Mouse (Mus musculus) midbrain, postnatal 0 days (tissue): Measurements from ENCODE around the gene Bco2. TPM values are rescaled to one million over a fixed set of nuclear protein-coding genes. Genes with fewer than 3 reads are reported as not detected.
A peak's percentile ranks its signal among the peaks of the same experiment; 100 is the strongest.

ENCODE experiments used
- ATAC-seq: fragments of 200-750 bp; cut with Nextera tagmentation; 2 replicates; pipeline ENCODE4 v1.8.0; 2017; ENCODE audit warnings: moderate number of reproducible peaks, mild to moderate bottlenecking, moderate TSS enrichment, moderate library complexity; ENCODE audit not compliant: low FRiP score
- DNase-seq: peaks from one replicate; pipeline ENCODE4 v3.0.0-alpha.2; 2015; ENCODE audit warnings: low spot score
- H3K27ac ChIP-seq: fragments of 300-500 bp; sonication (generic); 2 replicates; pipeline ENCODE4 v1.5.1; 2014; ENCODE audit warnings: low read depth, mild to moderate bottlenecking, low read length, mixed read lengths
- H3K27me3 ChIP-seq: fragments of 300-500 bp; sonication (generic); 2 replicates; pipeline ENCODE4 v1.6.1; 2014; ENCODE audit warnings: low read length, control low read depth, mixed read lengths; ENCODE audit not compliant: insufficient read depth
- H3K36me3 ChIP-seq: fragments of 300-500 bp; sonication (generic); 2 replicates; pipeline ENCODE4 v1.6.1; 2014; ENCODE audit warnings: low read length, control low read depth, mixed read lengths; ENCODE audit not compliant: insufficient read depth
- H3K4me1 ChIP-seq: fragments of 300-500 bp; sonication (generic); 2 replicates; pipeline ENCODE4 v1.6.1; 2014; ENCODE audit warnings: mild to moderate bottlenecking, control low read depth, antibody characterized with exemption, low read length, mixed read lengths; ENCODE audit not compliant: insufficient read depth
- H3K4me2 ChIP-seq: fragments of 300-500 bp; sonication (generic); 2 replicates; pipeline ENCODE4 v1.6.1; 2014; ENCODE audit warnings: low read depth, mild to moderate bottlenecking, low read length, mixed read lengths; ENCODE audit not compliant: poor library complexity, severe bottlenecking
- H3K4me3 ChIP-seq: fragments of 300-500 bp; sonication (generic); 2 replicates; pipeline ENCODE4 v1.5.1; 2014; ENCODE audit warnings: low read depth, mild to moderate bottlenecking, low read length, moderate library complexity
- H3K9ac ChIP-seq: fragments of 300-500 bp; sonication (generic); replicated peaks from 2 replicates; pipeline ENCODE4 v1.6.1; 2014; ENCODE audit warnings: mild to moderate bottlenecking, low read length, moderate library complexity, mixed read lengths; ENCODE audit not compliant: poor library complexity, severe bottlenecking
- H3K9me3 ChIP-seq: fragments of 300-500 bp; sonication (generic); 2 replicates; pipeline ENCODE4 v1.6.1; 2016; ENCODE audit warnings: low read length, control low read depth
- CTCF ChIP-seq: IDR thresholded peaks from 2 replicates; pipeline ENCODE4 v1.5.1; 2016; ENCODE audit warnings: antibody characterized with exemption, mild to moderate bottlenecking
- WGBS: fragments of 180-500 bp; shearing (Covaris S2); extraction: QIAGEN DNeasy Blood & Tissue Kit; methylation state at CpG from one replicate; pipeline ENCODE4 v1.1.7; 2014; 5-methylcytosine and 5-hydroxymethylcytosine counted together
- polyA plus RNA-seq: library from polyadenylated mRNA; unstranded; fragments of >200 nt; fragmentation: Nextera tagmentation; extraction: Ambion mirVana; gene quantifications from 2 replicates; pipeline ENCODE4 v1.2.1, GENCODE M21; 2015
- total RNA-seq: library from RNA; depleted of rRNA; stranded (reverse); fragments of >200 nt; gene quantifications from 2 replicates; pipeline ENCODE4 v1.2.3, GENCODE M21; 2014

Gene Bco2
- total and polyA plus RNA-seq, 2 experiments from 2014 or later, result 0.42 to 0.49 TPM

DNA sequence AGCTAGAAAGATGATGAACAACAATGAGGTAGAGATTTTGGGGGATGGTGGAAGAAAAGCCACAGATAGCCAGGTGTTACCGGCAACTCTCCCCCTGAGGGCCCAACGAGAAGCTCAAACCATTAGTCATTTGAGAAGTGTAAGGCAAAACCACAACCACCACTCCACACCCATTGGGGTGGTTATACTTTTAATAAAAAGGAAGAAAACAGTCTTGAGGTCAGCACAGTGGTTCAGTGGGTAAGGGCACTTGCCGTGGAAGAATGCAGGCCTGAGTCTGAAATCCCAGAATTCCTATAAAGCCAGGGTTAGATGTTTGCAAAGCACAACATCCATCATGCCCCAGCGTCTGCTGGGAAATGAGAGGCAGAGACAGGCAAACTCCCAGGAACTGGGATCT, 17.7 kb downstream of the Bco2 start:
- no peak for TF ChIP-seq CTCF
- ATAC-seq, result no peak
- no peaks in the 10 kb centered on the region for H3K9me3 ChIP-seq
- no peaks in the 10 kb centered on the region for H3K4me1 ChIP-seq
- WGBS, result 89% methylated on average over 4 of the region's 4 CpGs
- H3K36me3 ChIP-seq, result no peaks in the 10 kb centered on the region
- no peak overlapping the region for H3K9ac ChIP-seq
- no peak for DNase-seq
- no peak overlapping the region for H3K4me2 ChIP-seq
- H3K4me3 ChIP-seq, result no peak overlapping the region
- no peaks in the 10 kb centered on the region for H3K27me3 ChIP-seq
- H3K27ac ChIP-seq, result no peak overlapping the region

DNA sequence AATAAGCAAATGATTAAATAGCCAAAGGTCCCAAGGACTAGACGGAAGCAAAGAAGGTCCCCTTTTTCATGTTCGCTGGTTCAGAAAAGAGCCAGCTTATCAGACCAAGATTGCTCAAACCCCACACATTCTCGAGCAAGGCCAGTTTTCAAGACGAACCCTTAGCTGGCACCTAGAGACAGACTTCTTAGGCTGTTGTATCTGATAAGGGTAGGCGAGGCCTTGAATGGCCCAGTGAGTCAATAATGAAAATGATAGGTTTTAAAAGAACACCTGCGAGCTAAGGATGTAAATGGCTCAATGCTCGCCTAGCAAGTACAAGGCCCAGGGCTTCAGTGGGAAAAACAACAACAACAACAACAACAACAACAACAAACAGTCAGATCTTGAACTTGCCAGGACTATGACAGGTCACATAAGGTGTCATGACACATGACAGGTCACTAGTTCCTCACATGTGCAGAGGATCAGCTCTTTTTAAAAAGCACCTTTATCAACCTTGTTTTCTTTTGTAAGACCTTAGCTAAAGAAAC, 18.3 kb downstream of the Bco2 start:
- Histone ChIP-seq H3K27me3 (no peaks in the 10 kb centered on the region), H3K4me3 (no peak overlapping the region), H3K27ac (no peak overlapping the region), H3K4me2 (no peak overlapping the region), H3K36me3 (no peaks in the 10 kb centered on the region), H3K9ac (no peak overlapping the region), H3K4me1 (no peaks in the 10 kb centered on the region), H3K9me3 (no peaks in the 10 kb centered on the region)
- ATAC-seq, result no peak
- TF ChIP-seq CTCF, result no peak
- WGBS, result 88% methylated on average over 7 of the region's 7 CpGs
- no peak for DNase-seq

DNA sequence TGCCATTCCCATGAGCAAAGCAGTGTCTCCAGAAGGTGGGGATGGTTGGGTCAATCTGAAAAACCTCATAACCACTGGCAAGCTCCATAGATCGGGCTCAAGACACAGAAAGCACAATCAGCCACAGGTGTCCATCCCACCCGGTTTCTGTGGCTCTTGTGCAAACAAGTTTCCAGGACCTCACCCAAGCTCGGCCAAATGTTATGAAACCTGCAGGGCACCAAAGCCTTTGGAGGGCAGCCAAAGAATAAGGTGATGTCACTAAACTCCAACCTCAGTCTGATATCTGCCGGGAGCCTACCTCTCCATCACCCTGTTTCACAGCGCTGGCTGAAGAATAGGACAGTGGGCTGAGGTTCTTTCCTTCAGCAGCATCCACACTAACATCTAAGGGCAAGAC, 19.1 kb downstream of the Bco2 start:
- Histone ChIP-seq H3K4me2 (no peak overlapping the region), H3K4me1 (no peaks in the 10 kb centered on the region), H3K9ac (no peak overlapping the region), H3K9me3 (no peaks in the 10 kb centered on the region), H3K27ac (no peak overlapping the region), H3K4me3 (no peak overlapping the region), H3K27me3 (no peaks in the 10 kb centered on the region), H3K36me3 (no peaks in the 10 kb centered on the region)
- ATAC-seq, result no peak
- TF ChIP-seq CTCF, result no peak
- WGBS, result 88% methylated on average over 5 of the region's 5 CpGs
- no peak for DNase-seq

DNA sequence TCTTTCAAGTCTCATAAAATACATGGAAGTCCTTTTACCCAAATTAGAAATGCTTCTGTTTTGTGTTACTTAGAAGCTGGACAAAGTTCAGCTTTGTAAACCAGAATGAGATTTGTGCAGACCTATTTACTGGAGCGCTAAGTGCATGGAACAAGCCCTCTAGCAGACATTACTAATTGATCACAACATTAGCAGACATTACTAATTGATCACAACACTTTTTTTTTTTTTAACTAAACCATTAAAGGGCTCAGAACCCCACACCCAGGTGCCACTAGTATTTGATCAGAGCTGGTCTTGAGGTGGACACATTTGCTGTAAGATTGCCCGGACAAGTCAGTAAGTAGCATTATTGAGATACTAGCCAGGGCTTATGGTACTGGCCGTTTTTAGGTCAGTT, 21.2 kb downstream of the Bco2 start:
- Histone ChIP-seq H3K9me3 (no peaks in the 10 kb centered on the region), H3K9ac (no peak overlapping the region), H3K4me1 (no peaks in the 10 kb centered on the region), H3K27ac (no peak overlapping the region), H3K36me3 (no peaks in the 10 kb centered on the region), H3K27me3 (no peaks in the 10 kb centered on the region), H3K4me3 (no peak overlapping the region), H3K4me2 (no peak overlapping the region)
- DNase-seq (no peak), ATAC-seq (no peak)
- TF ChIP-seq CTCF, result no peak
- WGBS, result 77% methylated on average over 3 of the region's 3 CpGs

DNA sequence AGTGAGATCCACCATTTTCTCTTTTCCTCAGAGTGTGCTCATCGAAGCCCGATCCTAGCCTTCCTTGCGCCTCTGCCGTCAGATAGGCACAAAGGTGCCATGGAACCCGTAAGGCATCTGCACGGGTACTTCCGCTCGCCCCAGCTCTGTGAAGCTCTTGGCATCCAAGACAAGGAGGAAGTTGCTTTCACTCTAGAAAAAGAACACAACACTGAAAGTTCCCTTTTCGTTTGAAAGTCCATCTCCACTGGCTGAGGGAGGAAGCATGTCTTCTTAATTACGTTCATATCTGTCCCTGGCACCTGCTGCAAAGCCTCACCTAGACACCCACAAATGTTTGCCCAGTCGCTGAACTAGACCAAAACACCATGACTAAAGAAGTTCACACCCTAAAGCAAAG, 21.7 kb downstream of the Bco2 start:
- DNase-seq (no peak), ATAC-seq (no peak)
- H3K27me3 ChIP-seq, result no peaks in the 10 kb centered on the region
- TF ChIP-seq CTCF, result no peak
- no peaks in the 10 kb centered on the region for H3K4me1 ChIP-seq
- 87% methylated on average over 11 of the region's 11 CpGs for WGBS
- H3K36me3 ChIP-seq, result no peaks in the 10 kb centered on the region
- H3K27ac ChIP-seq, result no peak overlapping the region
- no peak overlapping the region for H3K4me3 ChIP-seq
- H3K9ac ChIP-seq, result no peak overlapping the region
- no peaks in the 10 kb centered on the region for H3K9me3 ChIP-seq
- no peak overlapping the region for H3K4me2 ChIP-seq

DNA sequence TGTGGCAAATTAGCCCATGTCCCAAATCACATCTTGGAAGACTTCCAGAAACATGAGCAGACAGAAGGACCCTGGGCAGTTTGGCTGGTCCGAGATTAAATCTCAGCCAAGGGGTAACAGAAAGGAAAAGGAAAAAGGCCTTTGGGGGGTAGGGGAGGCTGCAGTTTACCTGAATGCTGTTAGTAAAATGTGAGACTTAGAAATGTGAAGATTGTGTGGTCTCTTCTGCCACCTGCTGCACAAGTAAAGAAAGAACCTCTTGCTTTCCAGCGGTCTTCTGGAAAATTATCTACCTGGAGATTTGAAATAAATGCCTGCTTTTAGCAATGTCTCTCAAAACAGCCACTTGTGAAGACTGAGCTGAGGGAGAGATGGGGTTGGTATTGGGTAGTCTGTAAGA, 24.1 kb downstream of the Bco2 start:
- no peaks in the 10 kb centered on the region for H3K27me3 ChIP-seq
- WGBS, result 14% methylated on average over 2 of the region's 2 CpGs
- TF ChIP-seq CTCF, result peak; percentile 80
- no peaks in the 10 kb centered on the region for H3K9me3 ChIP-seq
- no peak for ATAC-seq
- H3K4me3 ChIP-seq, result no peak overlapping the region
- no peaks in the 10 kb centered on the region for H3K36me3 ChIP-seq
- no peak overlapping the region for H3K9ac ChIP-seq
- DNase-seq, result peak; percentile 79
- no peak overlapping the region for H3K27ac ChIP-seq
- H3K4me2 ChIP-seq, result no peak overlapping the region
- H3K4me1 ChIP-seq, result peaks cover 6% of the 10 kb centered on the region; the same call in 1 of the 2 replicates
